Mouse (Mus musculus) CH12.LX (cell line): ENCODE measurements around the gene Tom1. TPM values are rescaled to one million over a fixed set of nuclear protein-coding genes. Genes with fewer than 3 reads are reported as not detected.

Experiments used
- DNase-seq: peaks from one replicate; pipeline ENCODE4 v3.0.0-alpha.2; 2013; ENCODE audit errors: extremely low read depth
- H3K27ac ChIP-seq: 2 replicates; pipeline ENCODE4 v1.5.1; 2012; ENCODE audit warnings: low read depth, mild to moderate bottlenecking, control low read depth, moderate library complexity; ENCODE audit not compliant: insufficient read depth
- H3K27me3 ChIP-seq: replicated peaks from 2 replicates; pipeline ENCODE3; 2012; ENCODE audit warnings: inconsistent platforms
- H3K36me3 ChIP-seq, 2 experiments: replicated peaks in 1 of 2; 2 replicates each; pipeline versions ENCODE3 to v1.6.1; 2012; ENCODE audit warnings: inconsistent platforms in 1 of 2, low read length in 1 of 2, mild to moderate bottlenecking in 1 of 2, mixed read lengths in 1 of 2, moderate library complexity in 1 of 2; ENCODE audit not compliant: control insufficient read depth in 1 of 2, insufficient read depth in 1 of 2
- H3K4me1 ChIP-seq, 2 experiments: 2 replicates each; pipeline ENCODE4 v1.6.1; 2012; ENCODE audit warnings: inconsistent platforms in 1 of 2, moderate library complexity in 1 of 2; ENCODE audit not compliant: insufficient read depth in 2 of 2, control insufficient read depth in 1 of 2
- H3K4me2 ChIP-seq: 2 replicates; pipeline ENCODE4 v1.6.1; 2012; ENCODE audit warnings: low read depth, mild to moderate bottlenecking, control low read depth; ENCODE audit not compliant: poor library complexity, insufficient read depth, severe bottlenecking
- H3K4me3 ChIP-seq, 3 experiments: fragments of 150-350 bp in 1 of 3; sonication (generic) in 1 of 3; replicated peaks in 1 of 3; 2 replicates each; pipeline versions ENCODE3 to v1.5.1; 2011 to 2012; ENCODE audit warnings: low read depth in 2 of 3, low read length in 2 of 3, mild to moderate bottlenecking in 2 of 3, moderate library complexity in 2 of 3, control low read depth in 1 of 3, improper control_type of control experiment in 1 of 3, inconsistent platforms in 1 of 3, mixed read lengths in 1 of 3; ENCODE audit not compliant: poor library complexity in 1 of 3
- H3K79me2 ChIP-seq: replicated peaks from 2 replicates; pipeline ENCODE4 v1.6.1; 2012; ENCODE audit warnings: mild to moderate bottlenecking, moderate library complexity; ENCODE audit not compliant: control insufficient read depth, poor library complexity, insufficient read depth, severe bottlenecking; ENCODE audit errors: extremely low read depth
- H3K9ac ChIP-seq: 2 replicates; pipeline ENCODE4 v1.6.1; 2012; ENCODE audit warnings: low read depth, mild to moderate bottlenecking, control low read depth, moderate library complexity; ENCODE audit not compliant: insufficient read depth
- H3K9me3 ChIP-seq: replicated peaks from 2 replicates; pipeline ENCODE3; 2012; ENCODE audit warnings: low read length, inconsistent platforms, mixed read lengths
- CHD1 ChIP-seq: IDR thresholded peaks from 2 replicates; pipeline ENCODE4 v1.6.1; 2012; ENCODE audit warnings: low read depth, low read length, improper control_type of control experiment, inconsistent platforms
- CHD2 ChIP-seq: IDR thresholded peaks from 2 replicates; pipeline ENCODE4 v1.6.1; 2011; ENCODE audit warnings: low read length, improper control_type of control experiment
- CTCF ChIP-seq, 2 experiments: IDR thresholded peaks in 1 of 2; conservative IDR thresholded peaks in 1 of 2; 2 replicates each; pipeline ENCODE4 v1.5.1; 2011 to 2012; ENCODE audit warnings: low read depth in 2 of 2, low read length in 2 of 2, improper control_type of control experiment in 1 of 2, inconsistent platforms in 1 of 2, mild to moderate bottlenecking in 1 of 2, moderate library complexity in 1 of 2
- E2F4 ChIP-seq: IDR thresholded peaks from 2 replicates; pipeline ENCODE4 v1.6.1; 2011; ENCODE audit warnings: low read depth, low read length, improper control_type of control experiment; ENCODE audit not compliant: insufficient replicate concordance
- GABPA ChIP-seq: IDR thresholded peaks from 2 replicates; pipeline ENCODE4 v1.6.1; 2012; ENCODE audit warnings: low read depth, low read length, improper control_type of control experiment, inconsistent platforms; ENCODE audit not compliant: insufficient replicate concordance
- IRF4 ChIP-seq: IDR thresholded peaks from 2 replicates; pipeline ENCODE4 v1.6.1; 2014; ENCODE audit warnings: low read depth, mild to moderate bottlenecking, inconsistent platforms, low read length, improper control_type of control experiment
- JUND ChIP-seq: conservative IDR thresholded peaks from 2 replicates; pipeline ENCODE4 v1.6.1; 2011; ENCODE audit warnings: low read depth, low read length, improper control_type of control experiment
- MAX ChIP-seq: IDR thresholded peaks from 2 replicates; pipeline ENCODE4 v1.6.1; 2011; ENCODE audit warnings: low read length, improper control_type of control experiment
- MAZ ChIP-seq: IDR thresholded peaks from 2 replicates; pipeline ENCODE4 v1.6.1; 2012; ENCODE audit warnings: low read depth, mild to moderate bottlenecking, inconsistent platforms, low read length, improper control_type of control experiment, moderate library complexity
- MEF2A ChIP-seq: IDR thresholded peaks from 2 replicates; pipeline ENCODE4 v1.6.1; 2014; ENCODE audit warnings: low read depth, mild to moderate bottlenecking, inconsistent platforms, low read length, improper control_type of control experiment, borderline replicate concordance
- POLR2AphosphoS2 ChIP-seq: IDR thresholded peaks from 2 replicates; pipeline ENCODE4 v1.6.1; 2011; ENCODE audit warnings: low read depth, low read length, improper control_type of control experiment
- SIN3A ChIP-seq: IDR thresholded peaks from 2 replicates; pipeline ENCODE4 v1.6.1; 2012; ENCODE audit warnings: low read length, improper control_type of control experiment, inconsistent platforms
- TBP ChIP-seq: conservative IDR thresholded peaks from 2 replicates; pipeline ENCODE4 v1.6.1; 2011; ENCODE audit warnings: low read depth, low read length, improper control_type of control experiment
- USF1 ChIP-seq: IDR thresholded peaks from 2 replicates; pipeline ENCODE4 v1.6.1; 2014; ENCODE audit warnings: low read depth, mild to moderate bottlenecking, inconsistent platforms, low read length, improper control_type of control experiment
- USF2 ChIP-seq: conservative IDR thresholded peaks from 2 replicates; pipeline ENCODE4 v1.6.1; 2011; ENCODE audit warnings: low read depth, low read length, improper control_type of control experiment
- ZKSCAN1 ChIP-seq: IDR thresholded peaks from 2 replicates; pipeline ENCODE4 v1.6.1; 2012; ENCODE audit warnings: low read depth, inconsistent platforms, low read length, improper control_type of control experiment, borderline replicate concordance
- ZMIZ1 ChIP-seq: IDR thresholded peaks from 2 replicates; pipeline ENCODE4 v1.6.1; 2012; ENCODE audit warnings: low read depth, mild to moderate bottlenecking, inconsistent platforms, low read length, improper control_type of control experiment
- ZNF384 ChIP-seq: IDR thresholded peaks from 2 replicates; pipeline ENCODE4 v1.6.1; 2012; ENCODE audit warnings: low read depth, low read length, improper control_type of control experiment, inconsistent platforms
- dilution Hi-C: fragments of 300-500 bp; cut with MboI; formaldehyde crosslinking; loops from 2 replicates; pipeline ENCODE4 v1.14.3; 2020; ENCODE audit warnings: low sequenced_read_pairs; ENCODE audit not compliant: extremely low pct_unique_long_range_greater_than_20kb, extremely low pct_ligation_motif_present
- in situ Hi-C: fragments of 300-500 bp; cut with MboI; formaldehyde crosslinking; loops from 3 replicates; pipeline ENCODE4 v1.14.3; 2019; ENCODE audit warnings: low sequenced_read_pairs, low pct_ligation_motif_present, low pct_unique_long_range_greater_than_20kb, mixed read lengths
- polyA plus RNA-seq: library from polyadenylated mRNA; unstranded; fragments of >175 nt; gene quantifications from 2 replicates; pipeline ENCODE4 v1.2.1, GENCODE M21; 2012; ENCODE audit warnings: low read depth; ENCODE audit not compliant: insufficient read length
- total RNA-seq, 2 experiments: library from RNA; depleted of rRNA; stranded (reverse); fragments of 300-350 nt in 1 of 2; fragments of >200 nt in 1 of 2; gene quantifications; 2 replicates each; pipeline ENCODE4 v1.2.3; 2012 to 2014

Tom1 gene
- total and polyA plus RNA-seq, 3 experiments: 13.4 to 25.3 (median 18.4) TPM

GRCm38 (mm10) chr8:75035640-75036039, 2.1 kb downstream of the Tom1 start:
- Histone ChIP-seq H3K79me2 (no peaks in the 10 kb centered on the region), H3K9me3 (no peaks in the 10 kb centered on the region), H3K27ac (no peak overlapping the region), H3K4me3 (no peak overlapping the region), H3K27me3 (no peaks in the 10 kb centered on the region), H3K4me2 (no peak overlapping the region), H3K36me3 (peaks cover 6 to 31% of the 10 kb centered on the region in 2 experiments), H3K9ac (no peak overlapping the region), H3K4me1 (peaks cover 5 to 48% of the 10 kb centered on the region in 2 experiments)
- TF ChIP-seq USF1 (no peak), MAX (no peak), CHD2 (no peak), ZKSCAN1 (no peak), E2F4 (no peak), POLR2AphosphoS2 (no peak), TBP (no peak), ZNF384 (no peak), CTCF (conservative IDR thresholded peaks at IDR 0.05 in 1 of 2, IDR thresholded peaks at IDR 0.05 in 1 of 2; ENCODE audit: low read depth in 2 of 2, low read length in 2 of 2) (no peak), USF2 (no peak)
- dilution Hi-C loops (no loop called here), in situ Hi-C loops (no loop called here)
- no peak for DNase-seq

GRCm38 (mm10) chr8:75038497-75038896, 5.0 kb downstream of the Tom1 start:
- H3K9ac ChIP-seq: no peak overlapping the region
- no peaks in the 10 kb centered on the region for H3K79me2 ChIP-seq
- H3K27ac ChIP-seq: no peak overlapping the region
- dilution Hi-C loops (no loop called here), in situ Hi-C loops (no loop called here)
- TF ChIP-seq MEF2A (0 out of 2 replicates have a peak, but pooled peaks have one; percentile 17), CHD1 (no peak)
- H3K4me3 ChIP-seq: no peak overlapping the region
- no peak overlapping the region for H3K4me2 ChIP-seq
- H3K4me1 ChIP-seq: peaks cover 5 to 42% of the 10 kb centered on the region in 2 experiments
- H3K27me3 ChIP-seq: no peaks in the 10 kb centered on the region
- no peak for DNase-seq
- no peaks in the 10 kb centered on the region for H3K9me3 ChIP-seq
- H3K36me3 ChIP-seq: peaks cover 0 to 28% of the 10 kb centered on the region in 2 experiments

- Histone ChIP-seq H3K36me3 (peaks cover 0 to 35% of the 10 kb centered on the region in 2 experiments), H3K9me3 (no peaks in the 10 kb centered on the region), H3K4me1 (peaks cover 5 to 37% of the 10 kb centered on the region in 2 experiments), H3K4me2 (no peak overlapping the region), H3K27me3 (no peaks in the 10 kb centered on the region), H3K9ac (no peak overlapping the region), H3K4me3 (no peak overlapping the region), H3K79me2 (no peaks in the 10 kb centered on the region), H3K27ac (no peak overlapping the region)
- in situ Hi-C loops: no loop called here
- no peak for DNase-seq
- TF ChIP-seq ZMIZ1 (no peak), TBP (no peak), CHD2 (no peak), SIN3A (no peak), GABPA (no peak), MEF2A (no peak), ZNF384 (no peak), MAZ (no peak), CHD1 (no peak), USF1 (no peak), JUND (no peak), IRF4 (no peak), CTCF (conservative IDR thresholded peaks at IDR 0.05 in 1 of 2, IDR thresholded peaks at IDR 0.05 in 1 of 2; ENCODE audit: low read depth in 2 of 2, low read length in 2 of 2) (no peak)
- dilution Hi-C loops: no loop called here
Observed at GRCm38 (mm10) chr8:75039754-75040153, 6.2 kb downstream of the Tom1 start.
